Mouse (Mus musculus): ENCODE measurements at regions not wholly inside any gene's neighbourhood (a gene's known extent, or its start where the extent isn't known, plus 50 kb on each side); places are given as distances from the start of the nearest gene placed in this dataset.

- TF ChIP-seq POLR2A (IDR thresholded peaks at IDR 0.05; ENCODE audit: borderline replicate concordance, insufficient read depth, low read length) (no peak), CTCF (IDR thresholded peaks at IDR 0.05; ENCODE audit: borderline replicate concordance, insufficient read depth, low read depth, low read length) (no peak)
These were observed 66.2 kb upstream of the Klf3 start for GRCm38 (mm10) chr5:64736985-64737384.
